Mouse (Mus musculus) gastrocnemius, adult 2 months (tissue): ENCODE data around the gene Slc8a2. TPM values are rescaled to one million over a fixed set of nuclear protein-coding genes. Genes with fewer than 3 reads are reported as not detected.
A peak's percentile ranks its signal among the peaks of the same experiment; 100 is the strongest.

Source experiments
- DNase-seq: peaks from one replicate; pipeline ENCODE4 v3.0.0; 2022
- H3K27ac ChIP-seq: fragments of 200-600 bp; 2 replicates; pipeline ENCODE4 v1.8.1; 2022; ENCODE audit warnings: mild to moderate bottlenecking
- H3K4me3 ChIP-seq: fragments of 200-600 bp; 2 replicates; pipeline ENCODE4 v1.8.1; 2022; ENCODE audit warnings: mild to moderate bottlenecking, moderate library complexity
- CTCF ChIP-seq: fragments of 200-600 bp; IDR thresholded peaks from 2 replicates; pipeline ENCODE4 v1.8.1; 2022; ENCODE audit warnings: antibody characterized with exemption, mild to moderate bottlenecking, moderate library complexity
- intact Hi-C: fragments of 180-260 bp; cut with DNase I; formaldehyde crosslinking; loops from one replicate; pipeline ENCODE4 v1.15.1; 2025
- total RNA-seq, 2 experiments: library from RNA; stranded (reverse); gene quantifications; 2 replicates each; pipeline ENCODE4 v1.2.3; 2021

Gene Slc8a2
- total RNA-seq, 2 experiments from 2014 or later, result 0.08 to 0.28 TPM

GRCm38 (mm10) chr7:16104611-16105388 is 24.8 kb upstream of the Slc8a2 start:
- H3K27ac ChIP-seq, result peak overlapping the region; percentile 95
- H3K4me3 ChIP-seq, result peak overlapping the region; percentile 52
- no peak for TF ChIP-seq CTCF
- intact Hi-C loops, result no loop called here
- DNase-seq, result no peak

- no peak overlapping the region for H3K4me3 ChIP-seq
- TF ChIP-seq CTCF, result no peak
- H3K27ac ChIP-seq, result peak overlapping the region; percentile 40; the same call in 1 of the 2 replicates
- intact Hi-C loops, result no loop called here
- DNase-seq, result no peak
Observed at GRCm38 (mm10) chr7:16108886-16109542, 20.6 kb upstream of the Slc8a2 start.

GRCm38 (mm10) chr7:16110158-16110557 is 19.5 kb upstream of the Slc8a2 start:
- peak; percentile 8 for DNase-seq
- no peak overlapping the region for H3K4me3 ChIP-seq
- no peak overlapping the region for H3K27ac ChIP-seq
- intact Hi-C loops, result no loop called here
- no peak for TF ChIP-seq CTCF

GRCm38 (mm10) chr7:16111284-16112090 is 18.1 kb upstream of the Slc8a2 start:
- Histone ChIP-seq H3K27ac (no peak overlapping the region), H3K4me3 (no peak overlapping the region)
- TF ChIP-seq CTCF, result no peak
- no peak for DNase-seq
- intact Hi-C loops, result no loop called here

- intact Hi-C loops, result no loop called here
- no peak overlapping the region for H3K27ac ChIP-seq
- DNase-seq, result no peak
- no peak for TF ChIP-seq CTCF
- H3K4me3 ChIP-seq, result no peak overlapping the region
Observed at GRCm38 (mm10) chr7:16116418-16116817, 13.2 kb upstream of the Slc8a2 start.

- DNase-seq, result no peak
- Histone ChIP-seq H3K27ac (no peak overlapping the region), H3K4me3 (no peak overlapping the region)
- no peak for TF ChIP-seq CTCF
- intact Hi-C loops, result no loop called here
Observed at GRCm38 (mm10) chr7:16117100-16117499, 12.5 kb upstream of the Slc8a2 start.

- peak within 1 kb of the TSS; percentile 80 for H3K4me3 ChIP-seq
- peak; percentile 94 for TF ChIP-seq CTCF
- intact Hi-C loops, result loop anchor here (2.0 kb wide), 1 partner anchor 21 kb away; the partner anchor contains the start of gene Napa
- H3K27ac ChIP-seq, result peak within 1 kb of the TSS; percentile 91
- peak; percentile 92 for DNase-seq
Observed at GRCm38 (mm10) chr7:16119569-16120261, 9.9 kb upstream of the Slc8a2 start, which contains the start of gene Kptn. Gene Kptn, plus strand, starts transcription at chr7:16119895.

GRCm38 (mm10) chr7:16120262-16120600 is 9.4 kb upstream of the Slc8a2 start:
- TF ChIP-seq CTCF, result no peak
- Histone ChIP-seq H3K4me3 (peak overlapping the region; percentile 80), H3K27ac (peak overlapping the region; percentile 91)
- intact Hi-C loops, result no loop called here
- DNase-seq, result no peak

- no peak for TF ChIP-seq CTCF
- Histone ChIP-seq H3K4me3 (no peak overlapping the region), H3K27ac (no peak overlapping the region)
- DNase-seq, result no peak
- intact Hi-C loops, result no loop called here
Observed at GRCm38 (mm10) chr7:16125829-16126228, 3.8 kb upstream of the Slc8a2 start.

GRCm38 (mm10) chr7:16128344-16128743 is 1.3 kb upstream of the Slc8a2 start:
- no peak for DNase-seq
- Histone ChIP-seq H3K4me3 (no peak overlapping the region), H3K27ac (no peak overlapping the region)
- intact Hi-C loops, result loop anchor here (2.0 kb wide), 1 partner anchor 26 kb away; no protein-coding TSS in a partner anchor
- TF ChIP-seq CTCF, result no peak

GRCm38 (mm10) chr7:16128899-16129298 is 727 bp upstream of the Slc8a2 start:
- no peak for TF ChIP-seq CTCF
- H3K27ac ChIP-seq, result peak overlapping the region; percentile 84
- intact Hi-C loops, result loop anchor here (2.0 kb wide), 1 partner anchor 26 kb away; no protein-coding TSS in a partner anchor
- DNase-seq, result no peak
- peak overlapping the region; percentile 75 for H3K4me3 ChIP-seq
